24 mouse cellular contexts compared by ENCODE assay signal in genomic region chr17:35504628-35505481, GRCm38 (mm10). TPM values are rescaled to one million over a fixed set of nuclear protein-coding genes. Genes with fewer than 3 reads are reported as not detected.
"Had no signal": no experiment of that assay in that cellular context is flagged by ENCODE, and none has a peak within 500 bp of the region (broad histone marks: within the 10 kb centered on the region; RNA-seq: fewer than 3 reads in every experiment).

No protein-coding gene starts in this region.

- H3K9me3 ChIP-seq: intestine, embryonic 15.5 days; kidney, embryonic 15.5 days; limb, embryonic 12.5 days; liver, embryonic 15.5 days; midbrain, embryonic 12.5 days; neural tube, embryonic 15.5 days had no signal

- H3K4me1 ChIP-seq: intestine, embryonic 15.5 days; liver, embryonic 15.5 days had no signal

- H3K36me3 ChIP-seq: intestine, embryonic 15.5 days; kidney, embryonic 15.5 days; limb, embryonic 12.5 days; liver, embryonic 15.5 days; midbrain, embryonic 12.5 days; neural tube, embryonic 15.5 days had no signal

- DNase-seq: kidney, adult 18-20 months; layer of hippocampus, adult 9-11 months; layer of hippocampus, postnatal 36 days; lung, adult 2 months; lung, postnatal 4 days; right cerebral cortex, adult 18-20 months; right cerebral cortex, postnatal 25 days; thymus, adult 2 months; thymus, postnatal 25 days had no signal

- ATAC-seq: intestine, embryonic 15.5 days; lung, postnatal 0 days had no signal

- H3K4me2 ChIP-seq: intestine, embryonic 15.5 days; kidney, embryonic 15.5 days; limb, embryonic 12.5 days; liver, embryonic 15.5 days; midbrain, embryonic 12.5 days; neural tube, embryonic 15.5 days had no signal

- H3K27ac ChIP-seq: intestine, embryonic 15.5 days; kidney, embryonic 15.5 days; limb, embryonic 12.5 days; liver, embryonic 15.5 days; midbrain, embryonic 12.5 days; neural tube, embryonic 15.5 days; stomach, postnatal 0 days had no signal

- H3K9ac ChIP-seq: intestine, embryonic 15.5 days; kidney, embryonic 15.5 days; limb, embryonic 12.5 days; liver, embryonic 15.5 days; midbrain, embryonic 12.5 days; neural tube, embryonic 15.5 days had no signal

- H3K4me3 ChIP-seq: intestine, embryonic 15.5 days; kidney, embryonic 15.5 days; limb, embryonic 12.5 days; liver, embryonic 15.5 days; midbrain, embryonic 12.5 days; myocyte; neural tube, embryonic 15.5 days had no signal

RNA-seq across cellular contexts. Expression of gene Pou5f1, which starts 1.0 kb away (rescaled TPM):
- total RNA-seq: left cerebral cortex, postnatal 25 days; liver, adult 2 months had no signal
- polyA plus RNA-seq: intestine, embryonic 15.5 days; kidney, embryonic 15.5 days; liver, adult 2 months; liver, embryonic 15.5 days; lung, adult 2 months; lung, postnatal 0 days; midbrain, embryonic 12.5 days; myocyte; neural tube, embryonic 11.5 days; neural tube, embryonic 15.5 days; small intestine, adult 2 months; stomach, postnatal 0 days; urinary bladder, adult 2 months had no signal

RNA-seq across cellular contexts. Expression of gene Psors1c2, which starts 28.1 kb away (rescaled TPM):
- total RNA-seq: liver, adult 2 months; megakaryocyte, adult 5-6 weeks had no signal
- polyA plus RNA-seq: liver, adult 2 months; lung, postnatal 0 days had no signal
